Mouse (Mus musculus) kidney, adult 2 months (tissue): ENCODE results near the gene Olfr126.

Experiments
- CTCF ChIP-seq: fragments of 200-500 bp; conservative IDR thresholded peaks from 2 replicates; pipeline ENCODE4 v1.5.1; 2011; ENCODE audit warnings: low read depth, mild to moderate bottlenecking, control low read depth, low read length, moderate library complexity, mixed read lengths; ENCODE audit not compliant: insufficient read depth, insufficient read length
- POLR2A ChIP-seq: fragments of 200-500 bp; IDR thresholded peaks from one replicate; pipeline ENCODE4 v1.6.1; 2011; ENCODE audit warnings: low read depth, low read length, control low read depth

DNA sequence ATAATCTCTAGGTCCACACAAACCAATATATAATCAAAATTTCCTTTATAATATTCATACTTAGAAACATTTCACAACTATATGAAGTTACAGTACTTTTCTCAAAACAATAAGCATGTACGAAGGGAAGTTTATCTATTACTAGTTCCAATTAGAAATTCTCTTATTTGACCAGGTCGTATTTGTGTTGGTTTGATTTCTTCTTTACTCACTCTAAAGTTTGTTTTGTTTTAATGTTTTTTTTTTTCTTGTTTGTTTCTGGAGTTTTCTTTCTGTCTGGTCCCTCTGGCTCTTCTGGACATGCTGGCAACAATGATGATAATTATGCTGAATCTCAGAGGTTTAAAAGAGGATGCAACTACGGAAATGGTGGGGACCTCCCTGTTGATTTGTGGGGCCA is 47.7 kb upstream of the Olfr126 start, which contains the start of gene Olfr124:
- TF ChIP-seq CTCF, result no peak
- TF ChIP-seq POLR2A, result no peak
